9 mouse cellular contexts compared by ENCODE assay signal in the genomic region with DNA sequence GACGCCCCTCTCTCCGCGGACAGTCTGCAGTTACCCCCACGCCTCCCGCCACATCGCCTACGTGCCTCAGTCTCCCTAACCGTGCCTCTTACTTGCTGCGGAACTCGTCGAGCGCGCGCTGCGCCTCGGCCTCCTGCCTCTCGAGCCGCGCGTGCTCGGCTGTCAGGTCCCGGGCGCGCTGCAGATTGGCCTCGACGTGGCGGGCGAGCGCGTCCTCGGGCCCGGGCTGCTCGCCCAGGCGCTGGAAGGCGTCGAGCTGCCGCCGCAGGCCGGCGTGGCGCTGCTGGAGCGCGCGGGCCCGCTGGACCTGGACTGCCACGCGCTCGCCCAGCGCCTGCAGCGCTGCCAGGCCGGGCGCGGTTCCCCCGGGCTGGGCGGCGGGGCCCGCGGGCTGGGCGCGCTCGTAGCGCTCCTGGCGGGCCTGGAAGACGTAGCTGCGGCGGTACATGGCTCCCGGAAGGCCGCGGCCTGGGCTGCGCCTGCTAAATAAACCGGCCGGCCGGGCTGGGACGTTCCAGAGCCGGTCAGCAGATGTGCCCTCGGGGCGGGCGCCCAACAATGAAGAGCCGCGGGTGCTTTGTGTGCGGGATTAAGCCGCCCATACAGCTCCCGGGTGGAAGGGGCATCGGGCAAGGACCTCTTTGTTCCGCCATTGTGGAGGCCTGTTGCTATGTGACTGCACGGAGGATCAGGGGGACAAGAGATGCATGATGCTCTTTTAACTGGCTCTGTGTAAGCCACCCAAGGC. TPM values are rescaled to one million over a fixed set of nuclear protein-coding genes. Genes with fewer than 3 reads are reported as not detected.
DNase-seq lines count a peak whose midpoint lies in the region; ATAC-seq and TF ChIP-seq lines count a peak whose summit lies in the region.
"Had no signal": no experiment of that assay in that cellular context is flagged by ENCODE, and none has a peak within 500 bp of the region (broad histone marks: within the 10 kb centered on the region; RNA-seq: fewer than 3 reads in every experiment).

Gene Bfsp1, minus strand, starts transcription at position 690 of the 748 bp plus-strand sequence.

- no peak within 1 kb of the TSS for H3K27ac ChIP-seq in left cerebral cortex, adult 2 months
- peak within 1 kb of the TSS; percentile 90 for H3K27ac ChIP-seq in embryonic facial prominence, embryonic 10.5 days (replicated peaks)
- peak within 1 kb of the TSS; percentile 10; the same call in 1 of the 2 replicates for H3K27ac ChIP-seq in heart, embryonic 11.5 days (ENCODE audit: low read depth, low read length)
- H3K27ac ChIP-seq in kidney, embryonic 16.5 days (ENCODE audit: low read length): no peak within 1 kb of the TSS

- peak within 1 kb of the TSS; percentile 80 for H3K9ac ChIP-seq in heart, embryonic 11.5 days (ENCODE audit: low read depth, low read length)
- peak within 1 kb of the TSS; percentile 87 for H3K9ac ChIP-seq in kidney, embryonic 16.5 days (replicated peaks; ENCODE audit: low read length)

- H3K9me3 ChIP-seq in embryonic facial prominence, embryonic 10.5 days: no peaks in the 10 kb centered on the region
- H3K9me3 ChIP-seq in heart, embryonic 11.5 days (replicated peaks; ENCODE audit: control insufficient read depth, low read length): no peaks in the 10 kb centered on the region
- no peaks in the 10 kb centered on the region for H3K9me3 ChIP-seq in kidney, embryonic 16.5 days (ENCODE audit: low read length)

- TF ChIP-seq CTCF in left cerebral cortex, adult 2 months (IDR thresholded peaks at IDR 0.05): no peak

- H3K4me1 ChIP-seq in embryonic facial prominence, embryonic 10.5 days: peaks cover 10% of the 10 kb centered on the region
- H3K4me1 ChIP-seq in heart, embryonic 11.5 days (ENCODE audit: control insufficient read depth, insufficient read depth, low read length): 0 out of 2 replicates have a peak, but pooled peaks cover 2% of the 10 kb centered on the region
- peaks cover 14% of the 10 kb centered on the region; the same call in 1 of the 2 replicates for H3K4me1 ChIP-seq in kidney, embryonic 16.5 days (ENCODE audit: insufficient read depth, low read length)

- 3% methylated on average over 86 of the region's 86 CpGs for WGBS in embryonic facial prominence, embryonic 10.5 days
- 4% methylated on average over 85 of the region's 86 CpGs for WGBS in heart, embryonic 11.5 days (ENCODE audit: insufficient replicate concordance)
- 3% methylated on average over 85 of the region's 86 CpGs for WGBS in kidney, embryonic 16.5 days

- H3K27me3 ChIP-seq in embryonic facial prominence, embryonic 10.5 days (replicated peaks; ENCODE audit: low read depth, poor library complexity, severe bottlenecking): peaks cover 52% of the 10 kb centered on the region
- H3K27me3 ChIP-seq in heart, embryonic 11.5 days (ENCODE audit: control insufficient read depth, insufficient read depth, low read length): no peaks in the 10 kb centered on the region
- no peaks in the 10 kb centered on the region for H3K27me3 ChIP-seq in kidney, embryonic 16.5 days (ENCODE audit: insufficient read depth, low read length)

- ATAC-seq in heart, embryonic 11.5 days (replicated peaks; ENCODE audit: insufficient number of reproducible peaks, low FRiP score, low TSS enrichment): peak; percentile 62
- ATAC-seq in kidney, embryonic 16.5 days (ENCODE audit: low FRiP score, low TSS enrichment): peak; percentile 85

- H3K36me3 ChIP-seq in embryonic facial prominence, embryonic 10.5 days (replicated peaks): no peaks in the 10 kb centered on the region
- H3K36me3 ChIP-seq in heart, embryonic 11.5 days (ENCODE audit: control insufficient read depth, insufficient read depth, low read length): no peaks in the 10 kb centered on the region
- H3K36me3 ChIP-seq in kidney, embryonic 16.5 days (ENCODE audit: insufficient read depth, low read length): no peaks in the 10 kb centered on the region

- intact Hi-C loops in left cerebral cortex, adult 2 months (cut with DNase I): loop anchor here (10.0 kb wide), 1 partner anchor 422 kb away; no protein-coding TSS in a partner anchor

- H3K4me3 ChIP-seq in left cerebral cortex, adult 2 months: peak within 1 kb of the TSS; percentile 36
- peak within 1 kb of the TSS; percentile 59 for H3K4me3 ChIP-seq in embryonic facial prominence, embryonic 10.5 days
- H3K4me3 ChIP-seq in heart, embryonic 11.5 days (ENCODE audit: low read depth, low read length): peak within 1 kb of the TSS; percentile 44
- H3K4me3 ChIP-seq in kidney, embryonic 16.5 days (ENCODE audit: low read length): peak within 1 kb of the TSS; percentile 52
- H3K4me3 ChIP-seq: myocyte had no signal

- peak; percentile 14 to 26 for DNase-seq in left cerebral cortex, adult 2 months (ENCODE audit: extremely low spot score in 1 of 2, low spot score in 2 of 2)
- no peak for DNase-seq in left cerebral cortex, adult 9 months (ENCODE audit: low spot score in 2 of 2)
- DNase-seq in embryonic facial prominence, embryonic 10.5 days (ENCODE audit: low spot score): peak; percentile 77
- peak; percentile 51 for DNase-seq in lung, postnatal 14 days
- DNase-seq in retina, postnatal 7 days (ENCODE audit: low read depth, low spot score): peak; percentile 36
- no peak for DNase-seq in spleen, postnatal 14 days (ENCODE audit: low spot score in 2 of 2)

- H3K4me2 ChIP-seq in heart, embryonic 11.5 days: peak within 1 kb of the TSS; percentile 63
- peak within 1 kb of the TSS; percentile 83 for H3K4me2 ChIP-seq in kidney, embryonic 16.5 days (replicated peaks; ENCODE audit: low read depth, low read length)

RNA-seq across cellular contexts. Expression of gene Bfsp1, which starts in this region (rescaled TPM):
- total RNA-seq in left cerebral cortex, adult 2 months (2021): 1 to 10 TPM in 1 of 2 experiments, under 1 TPM in 1; 0.88 to 1.1 TPM
- polyA plus RNA-seq in embryonic facial prominence, embryonic 10.5 days (2016; fragmentation: Nextera tagmentation; extraction: Ambion mirVana): 0.60 and 1.2 TPM in 2 replicates
- polyA plus RNA-seq in heart, embryonic 11.5 days (2014; fragmentation: Nextera tagmentation; extraction: Ambion mirVana): 1.5 and 1.9 TPM in 2 replicates
- 1.1 and 1.8 TPM in 2 replicates for polyA plus RNA-seq in kidney, embryonic 16.5 days (2015; fragmentation: Nextera tagmentation; extraction: Ambion mirVana)

Comparison
In these comparisons a context has a peak if more than half of its experiments do, and no peak if none do; other contexts are left out.
1. DNase-seq: peak in left cerebral cortex, adult 2 months (2 of 2), embryonic facial prominence, embryonic 10.5 days (single experiment), lung, postnatal 14 days (single experiment) and retina, postnatal 7 days (single experiment); none in left cerebral cortex, adult 9 months (0 of 2) and spleen, postnatal 14 days (0 of 2).
2. H3K27ac ChIP-seq: peak in embryonic facial prominence, embryonic 10.5 days (single experiment) and heart, embryonic 11.5 days (single experiment); none in left cerebral cortex, adult 2 months (single experiment) and kidney, embryonic 16.5 days (single experiment).
3. Peak in every context shown above with its lines, with median percentiles within 50 percentile points of each other: H3K4me3 ChIP-seq.